Mouse (Mus musculus) kidney, postnatal 0 days (tissue): Measurements from ENCODE around the gene Msl3l2. TPM values are rescaled to one million over a fixed set of nuclear protein-coding genes. Genes with fewer than 3 reads are reported as not detected.

Experiments
- ATAC-seq: fragments of 200-750 bp; cut with Nextera tagmentation; replicated peaks from 2 replicates; pipeline ENCODE4 v1.8.0; 2017; ENCODE audit warnings: low read depth, moderate number of reproducible peaks, moderate TSS enrichment, moderate library complexity; ENCODE audit not compliant: low FRiP score
- DNase-seq: peaks from one replicate; pipeline ENCODE4 v3.0.0-alpha.2; 2016; ENCODE audit warnings: low spot score
- H3K27ac ChIP-seq: fragments of 300-500 bp; sonication (generic); 2 replicates; pipeline ENCODE4 v1.5.1; 2014; ENCODE audit warnings: mild to moderate bottlenecking
- H3K27me3 ChIP-seq: fragments of 300-500 bp; sonication (generic); 2 replicates; pipeline ENCODE4 v1.6.1; 2014; ENCODE audit warnings: low read length, mixed read lengths; ENCODE audit not compliant: insufficient read depth
- H3K36me3 ChIP-seq: fragments of 300-500 bp; sonication (generic); 2 replicates; pipeline ENCODE4 v1.6.1; 2014; ENCODE audit warnings: low read length, mixed read lengths; ENCODE audit not compliant: insufficient read depth
- H3K4me1 ChIP-seq: fragments of 300-500 bp; sonication (generic); replicated peaks from 2 replicates; pipeline ENCODE4 v1.6.1; 2014; ENCODE audit warnings: antibody characterized with exemption, low read length, mixed read lengths; ENCODE audit not compliant: insufficient read depth
- H3K4me2 ChIP-seq: fragments of 300-500 bp; sonication (generic); 2 replicates; pipeline ENCODE4 v1.6.1; 2014; ENCODE audit warnings: mild to moderate bottlenecking, low read length, moderate library complexity, mixed read lengths
- H3K4me3 ChIP-seq: fragments of 300-500 bp; sonication (generic); replicated peaks from 2 replicates; pipeline ENCODE4 v1.5.1; 2014; ENCODE audit warnings: low read depth, low read length
- H3K9ac ChIP-seq: fragments of 300-500 bp; sonication (generic); 2 replicates; pipeline ENCODE4 v1.6.1; 2014; ENCODE audit warnings: low read depth, low read length
- H3K9me3 ChIP-seq: fragments of 300-500 bp; sonication (generic); replicated peaks from 2 replicates; pipeline ENCODE4 v1.6.1; 2016; ENCODE audit warnings: low read length, inconsistent platforms, mixed read lengths
- CTCF ChIP-seq: IDR thresholded peaks from 2 replicates; pipeline ENCODE4 v1.5.1; 2016; ENCODE audit warnings: antibody characterized with exemption, low read depth, mild to moderate bottlenecking, moderate library complexity
- WGBS: fragments of 180-500 bp; shearing (Covaris S2); extraction: QIAGEN DNeasy Blood & Tissue Kit; methylation state at CpG from one replicate; pipeline ENCODE4 v1.1.7; 2014; 5-methylcytosine and 5-hydroxymethylcytosine counted together
- polyA plus RNA-seq: library from polyadenylated mRNA; unstranded; fragments of >200 nt; fragmentation: Nextera tagmentation; extraction: Ambion mirVana; gene quantifications from 2 replicates; pipeline ENCODE4 v1.2.1, GENCODE M21; 2015

Msl3l2 gene
- polyA plus RNA-seq: 6.8 and 7.6 TPM in 2 replicates

DNA sequence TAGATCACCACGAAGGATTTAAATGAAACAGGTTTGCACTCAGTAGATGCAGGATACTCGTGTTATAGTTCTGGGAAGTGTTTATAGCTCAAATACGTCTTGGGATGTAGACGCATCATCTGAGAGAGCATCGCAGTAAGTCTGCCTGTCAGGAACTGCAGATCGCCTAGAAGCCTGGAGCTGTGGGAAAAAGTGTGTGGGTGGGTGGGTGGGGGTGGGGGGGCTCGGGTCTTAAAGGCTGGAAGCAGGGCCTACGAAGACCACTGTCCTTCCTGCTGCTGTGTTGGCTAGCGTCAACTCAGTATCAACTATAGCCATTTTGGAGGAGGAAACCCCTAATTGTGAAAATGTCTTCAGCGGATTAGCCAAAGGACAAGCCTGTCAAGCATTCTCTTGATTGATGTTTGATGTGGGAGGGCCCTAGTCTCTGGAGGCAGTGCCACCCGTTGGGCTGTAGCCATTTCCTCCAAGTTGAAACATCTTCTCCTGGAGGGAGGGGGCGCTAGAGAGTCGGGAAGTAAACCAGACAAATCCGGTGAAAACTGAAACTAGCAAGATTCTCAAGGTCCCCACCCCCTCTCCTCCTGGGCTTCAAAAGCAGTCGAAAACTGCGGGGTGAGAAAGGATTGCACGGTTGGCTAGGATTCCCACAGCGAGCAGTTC lies at the start of gene Msl3l2:
Gene Msl3l2 (plus strand): TSS at position 585 of the 663 bp plus-strand sequence.
- WGBS: 26% methylated on average over 18 of the region's 18 CpGs
- H3K4me1 ChIP-seq: no peaks in the 10 kb centered on the region

DNA sequence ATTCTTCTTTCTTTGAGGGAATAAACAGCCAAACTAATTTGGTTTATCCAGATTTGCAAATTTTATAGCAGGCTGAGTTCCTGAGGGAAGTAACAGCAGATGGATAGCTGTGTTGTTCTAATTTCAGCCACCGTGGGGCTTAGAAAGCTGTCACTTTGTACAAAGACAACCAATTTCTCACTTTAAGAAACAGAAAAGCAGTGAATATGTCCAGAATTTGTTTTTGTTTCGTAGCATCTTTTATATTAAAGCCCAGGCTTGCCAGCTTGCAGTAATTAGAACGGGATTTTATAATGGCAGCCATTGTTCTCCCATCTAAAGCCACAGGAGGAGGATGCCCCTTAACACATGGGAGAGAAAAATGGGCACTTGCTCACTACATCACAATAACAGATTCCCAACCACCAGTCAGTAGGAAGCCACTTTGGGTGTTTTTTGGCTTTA lies 47.7 kb upstream of the Msl3l2 start:
- H3K9ac ChIP-seq: no peak overlapping the region
- no peak for TF ChIP-seq CTCF
- 71% methylated on average over 3 of the region's 3 CpGs for WGBS
- no peak overlapping the region for H3K4me2 ChIP-seq
- ATAC-seq (no peak), DNase-seq (no peak)
- H3K4me1 ChIP-seq: no peaks in the 10 kb centered on the region
- no peaks in the 10 kb centered on the region for H3K36me3 ChIP-seq
- H3K27ac ChIP-seq: no peak overlapping the region
- H3K27me3 ChIP-seq: no peaks in the 10 kb centered on the region
- H3K9me3 ChIP-seq: no peaks in the 10 kb centered on the region
- H3K4me3 ChIP-seq: no peak overlapping the region

More for the DNA sequence above, at the start of gene Msl3l2:
- Histone ChIP-seq H3K36me3 (no peaks in the 10 kb centered on the region), H3K4me3 (peak within 1 kb of the TSS; percentile 34), H3K27me3 (no peaks in the 10 kb centered on the region), H3K27ac (peak within 1 kb of the TSS; percentile 43; the same call in 1 of the 2 replicates), H3K9ac (peak within 1 kb of the TSS; percentile 49), H3K9me3 (no peaks in the 10 kb centered on the region), H3K4me2 (peak within 1 kb of the TSS; percentile 47)
- TF ChIP-seq CTCF: peak; percentile 81
- DNase-seq (peak; percentile 96), ATAC-seq (peak; percentile 96)

DNA sequence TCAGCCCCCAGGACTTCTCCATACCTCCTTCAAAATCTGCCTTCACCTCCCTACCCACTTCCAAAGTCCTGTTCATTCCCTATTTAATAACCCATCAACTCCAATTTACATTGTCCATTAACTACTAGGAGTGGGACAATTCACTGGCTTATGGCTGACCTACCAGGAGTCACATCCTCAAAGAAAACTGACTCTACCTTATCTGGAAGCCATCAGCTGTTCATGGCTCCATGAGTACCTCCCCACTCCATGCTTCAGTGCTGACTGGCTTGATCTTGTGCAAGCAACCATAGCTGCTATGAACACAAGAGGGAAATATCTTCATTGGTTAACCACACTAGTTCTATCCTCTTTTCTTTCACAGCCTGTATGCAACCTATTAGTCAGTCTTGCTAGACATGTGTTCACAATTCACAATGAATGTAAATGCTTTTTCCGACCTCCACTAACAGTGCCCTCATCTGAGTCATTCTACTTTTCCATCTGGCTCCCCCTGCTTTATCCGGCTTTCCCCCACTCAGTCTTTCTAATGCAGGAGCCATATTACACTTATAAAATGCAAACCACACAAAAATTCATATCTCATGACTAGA lies 45.4 kb upstream of the Msl3l2 start:
- 69% methylated on average over 2 of the region's 2 CpGs for WGBS
- no peaks in the 10 kb centered on the region for H3K4me1 ChIP-seq
- no peaks in the 10 kb centered on the region for H3K27me3 ChIP-seq
- no peak overlapping the region for H3K9ac ChIP-seq
- TF ChIP-seq CTCF: no peak
- H3K27ac ChIP-seq: no peak overlapping the region
- no peaks in the 10 kb centered on the region for H3K9me3 ChIP-seq
- DNase-seq (peak; percentile 6), ATAC-seq (peak; percentile 46)
- no peaks in the 10 kb centered on the region for H3K36me3 ChIP-seq
- no peak overlapping the region for H3K4me3 ChIP-seq
- no peak overlapping the region for H3K4me2 ChIP-seq

DNA sequence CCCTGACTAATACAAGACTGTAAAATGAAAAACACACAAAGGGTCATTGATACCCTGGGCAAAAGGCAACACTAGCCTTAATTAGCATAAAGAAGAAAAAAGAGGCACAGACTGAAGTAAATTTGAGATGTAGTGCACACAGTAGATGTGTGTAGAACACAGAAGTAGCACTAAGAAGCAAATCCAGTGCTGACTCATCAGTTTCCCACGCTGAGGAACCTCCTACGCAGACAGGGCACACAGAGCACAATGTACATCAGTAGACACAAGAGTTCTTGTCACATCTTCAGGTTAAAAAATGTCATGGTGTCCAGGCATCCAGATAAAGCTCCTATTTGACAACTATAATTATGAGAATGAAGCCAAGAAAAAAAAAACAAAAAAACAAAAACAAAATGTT lies 44.0 kb upstream of the Msl3l2 start:
- no peaks in the 10 kb centered on the region for H3K36me3 ChIP-seq
- no peak for ATAC-seq
- no peak for TF ChIP-seq CTCF
- H3K27me3 ChIP-seq: no peaks in the 10 kb centered on the region
- DNase-seq: no peak
- H3K4me1 ChIP-seq: no peaks in the 10 kb centered on the region
- H3K27ac ChIP-seq: no peak overlapping the region
- no peaks in the 10 kb centered on the region for H3K9me3 ChIP-seq
- 88% methylated on average over 2 of the region's 2 CpGs for WGBS
- H3K4me3 ChIP-seq: no peak overlapping the region
- H3K9ac ChIP-seq: no peak overlapping the region
- H3K4me2 ChIP-seq: no peak overlapping the region

DNA sequence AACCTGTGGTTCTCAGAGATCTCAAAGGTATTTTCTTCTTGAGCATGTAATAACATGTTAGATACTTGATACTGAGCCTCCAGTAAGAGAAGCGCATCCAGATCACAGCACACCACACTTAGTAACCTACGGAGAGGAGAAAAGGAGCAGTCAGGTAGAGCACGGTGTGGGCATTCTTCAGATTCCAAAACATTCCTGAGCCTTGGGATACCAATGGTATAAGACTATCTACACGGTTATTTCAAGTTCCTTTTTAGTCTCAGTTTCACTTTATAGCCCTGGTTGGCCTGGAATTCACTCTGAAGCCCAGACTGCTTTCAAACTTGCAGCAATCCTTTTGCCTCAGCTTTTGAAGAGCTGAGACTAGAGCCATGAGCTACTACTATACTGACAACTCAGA lies 17.0 kb upstream of the Msl3l2 start:
- Histone ChIP-seq H3K27ac (no peak overlapping the region), H3K9me3 (no peaks in the 10 kb centered on the region), H3K27me3 (no peaks in the 10 kb centered on the region), H3K9ac (no peak overlapping the region), H3K4me1 (no peaks in the 10 kb centered on the region), H3K36me3 (no peaks in the 10 kb centered on the region), H3K4me3 (no peak overlapping the region), H3K4me2 (no peak overlapping the region)
- no peak for DNase-seq
- no peak for ATAC-seq
- TF ChIP-seq CTCF: no peak
- WGBS: 81% methylated on average over 4 of the region's 4 CpGs

DNA sequence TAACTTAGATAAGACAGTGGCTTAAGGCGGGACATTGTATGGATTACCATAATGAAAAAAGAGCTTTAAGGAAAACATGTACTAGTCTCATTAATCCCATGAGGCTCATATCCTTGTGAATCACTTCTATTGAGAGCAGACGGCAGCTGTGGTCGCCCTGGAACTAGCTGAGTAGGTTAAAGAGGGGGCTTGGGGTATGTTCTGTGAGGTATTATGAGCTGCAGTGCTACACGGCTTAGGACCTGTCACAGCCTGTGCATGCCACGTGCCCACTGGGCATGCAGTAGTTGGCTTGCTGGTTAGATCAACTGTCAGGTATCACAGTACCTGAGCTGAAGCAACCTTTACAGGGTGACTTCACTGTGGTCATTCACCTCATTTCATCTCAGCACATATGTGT lies 12.1 kb upstream of the Msl3l2 start:
- no peak for TF ChIP-seq CTCF
- WGBS: 80% methylated on average over 5 of the region's 5 CpGs

More for the DNA sequence above, 12.1 kb upstream of the Msl3l2 start:
- H3K27me3 ChIP-seq: no peaks in the 10 kb centered on the region
- no peaks in the 10 kb centered on the region for H3K9me3 ChIP-seq
- no peak overlapping the region for H3K4me3 ChIP-seq
- DNase-seq: no peak
- no peak overlapping the region for H3K4me2 ChIP-seq
- H3K27ac ChIP-seq: no peak overlapping the region
- H3K36me3 ChIP-seq: no peaks in the 10 kb centered on the region
- ATAC-seq: no peak
- H3K4me1 ChIP-seq: no peaks in the 10 kb centered on the region
- H3K9ac ChIP-seq: no peak overlapping the region
